Mouse (Mus musculus): ENCODE data around the gene Stmnd1. TPM values are rescaled to one million over a fixed set of nuclear protein-coding genes. Genes with fewer than 3 reads are reported as not detected.

Gene Stmnd1
- polyA plus RNA-seq, 1 experiment from 2014 or later: 0.09 TPM

DNA sequence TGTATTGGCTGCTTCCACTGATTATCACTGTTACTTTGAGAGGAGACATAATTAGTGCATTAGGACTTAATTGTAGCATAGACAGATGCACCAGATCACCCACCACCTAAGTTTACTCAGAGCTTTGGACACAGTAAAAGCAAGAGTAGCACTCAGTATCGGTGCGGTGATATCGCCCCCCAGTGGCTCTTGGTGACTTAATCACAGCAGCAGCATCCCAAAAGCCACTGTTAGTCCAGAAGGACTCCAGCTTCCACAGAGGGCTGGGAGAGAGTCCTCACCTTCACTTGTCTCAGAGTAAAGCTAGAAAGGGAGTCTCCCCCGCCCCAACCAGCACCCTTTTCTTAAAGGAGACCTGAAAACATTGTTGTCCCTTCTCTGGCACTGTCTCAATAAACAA, 15.7 kb upstream of the Stmnd1 start:
- H3K4me3 ChIP-seq (replicated peaks): no peak overlapping the region
- H3K36me3 ChIP-seq: no peaks in the 10 kb centered on the region
- H3K27me3 ChIP-seq (replicated peaks): no peaks in the 10 kb centered on the region
- H3K27ac ChIP-seq: no peak overlapping the region
- no peaks in the 10 kb centered on the region for H3K9me3 ChIP-seq
- ATAC-seq (ENCODE audit: insufficient read depth, low FRiP score, low read depth): no peak
- peaks cover 4% of the 10 kb centered on the region; the same call in 1 of the 2 replicates for H3K4me1 ChIP-seq
- 4% methylated on average over 4 of the region's 4 CpGs for WGBS
- no peak overlapping the region for H3K9ac ChIP-seq
- H3K4me2 ChIP-seq: no peak overlapping the region

DNA sequence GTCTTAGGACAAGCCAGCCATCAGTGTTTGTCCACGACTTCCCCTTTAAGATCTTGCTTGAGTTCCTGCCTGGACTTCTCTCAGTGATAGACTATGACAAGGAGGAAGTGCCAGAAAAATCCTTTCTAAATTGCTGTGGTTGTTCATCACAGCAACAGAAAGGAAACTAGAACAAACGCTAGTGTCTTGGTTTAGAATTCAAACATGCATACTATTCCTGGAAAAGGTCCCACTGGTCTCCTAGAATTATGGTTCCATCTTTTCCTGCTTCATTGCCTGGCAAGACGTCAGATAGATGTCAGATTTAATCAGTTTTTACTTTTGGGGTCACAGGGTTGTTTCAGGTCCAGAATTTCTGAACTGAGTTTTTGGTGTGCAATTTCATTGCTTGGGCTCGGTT, 14.0 kb upstream of the Stmnd1 start:
- ATAC-seq (ENCODE audit: insufficient read depth, low FRiP score, low read depth): no peak
- no peaks in the 10 kb centered on the region for H3K9me3 ChIP-seq
- 55% methylated on average over 4 of the region's 4 CpGs for whole genome bisulfite sequencing

DNA sequence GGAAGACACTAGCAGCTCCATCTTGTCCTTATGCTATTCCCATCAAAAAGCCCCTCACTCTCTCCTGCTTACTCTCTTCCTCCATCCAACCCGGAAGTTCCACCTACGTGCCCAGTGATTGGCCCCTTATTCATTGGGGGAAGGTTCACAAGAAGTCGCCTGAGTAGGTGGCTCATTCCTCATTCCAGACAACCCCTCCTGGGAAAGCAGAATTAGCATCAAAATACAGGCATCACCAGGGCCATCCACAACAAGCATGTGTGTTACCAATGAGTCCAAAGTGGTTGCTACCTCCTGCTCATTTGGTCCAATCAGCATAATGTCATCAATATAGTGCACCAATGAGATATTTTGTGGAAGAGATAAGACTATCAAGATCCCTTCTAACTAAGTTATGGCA, 12.3 kb upstream of the Stmnd1 start:
- WGBS: 72% methylated on average over 3 of the region's 3 CpGs
- H3K9ac ChIP-seq: no peak overlapping the region

More for the DNA sequence above, 14.0 kb upstream of the Stmnd1 start:
- Histone ChIP-seq H3K27me3 (replicated peaks) (no peaks in the 10 kb centered on the region), H3K4me1 (peaks cover 4% of the 10 kb centered on the region; the same call in 1 of the 2 replicates), H3K9ac (no peak overlapping the region), H3K36me3 (no peaks in the 10 kb centered on the region), H3K4me2 (no peak overlapping the region), H3K27ac (no peak overlapping the region), H3K4me3 (replicated peaks) (no peak overlapping the region)

GRCm38 (mm10) chr13:46267783-46268182, 5.7 kb upstream of the Stmnd1 start:
- Histone ChIP-seq H3K9ac (no peak overlapping the region), H3K36me3 (no peaks in the 10 kb centered on the region), H3K9me3 (no peaks in the 10 kb centered on the region), H3K4me1 (peaks cover 7% of the 10 kb centered on the region), H3K4me2 (no peak overlapping the region), H3K27me3 (replicated peaks) (no peaks in the 10 kb centered on the region), H3K4me3 (replicated peaks) (no peak overlapping the region), H3K27ac (peak overlapping the region; percentile 70)
- ATAC-seq (ENCODE audit: insufficient read depth, low FRiP score, low read depth): peak; percentile 79

More for the DNA sequence above, 12.3 kb upstream of the Stmnd1 start:
- no peaks in the 10 kb centered on the region for H3K27me3 ChIP-seq (replicated peaks)
- H3K9me3 ChIP-seq: no peaks in the 10 kb centered on the region
- no peak for ATAC-seq (ENCODE audit: insufficient read depth, low FRiP score, low read depth)
- no peaks in the 10 kb centered on the region for H3K4me1 ChIP-seq
- no peak overlapping the region for H3K4me3 ChIP-seq (replicated peaks)
- H3K27ac ChIP-seq: no peak overlapping the region
- H3K36me3 ChIP-seq: no peaks in the 10 kb centered on the region
- H3K4me2 ChIP-seq: no peak overlapping the region

DNA sequence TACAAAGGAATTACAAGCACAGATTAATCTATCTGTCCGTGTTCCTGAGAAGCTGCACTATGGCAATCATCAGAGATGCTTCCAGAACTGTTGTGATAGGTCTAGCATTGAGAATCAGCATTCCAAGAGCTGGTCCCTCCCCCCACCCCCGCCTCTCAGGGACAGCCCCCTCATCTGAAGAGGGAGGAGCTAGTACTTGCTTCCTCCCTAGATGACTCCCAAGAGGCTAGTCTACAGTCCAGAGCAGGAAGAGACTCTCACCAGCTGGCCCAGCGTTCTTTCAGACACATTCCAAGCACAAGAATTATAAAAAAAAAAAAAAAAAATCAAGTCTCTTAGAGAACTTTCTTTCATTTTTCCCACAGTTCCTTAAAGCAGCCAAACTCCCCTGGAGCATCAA, 5.2 kb upstream of the Stmnd1 start:
- Histone ChIP-seq H3K4me3 (replicated peaks) (no peak overlapping the region), H3K4me1 (peaks cover 10% of the 10 kb centered on the region), H3K27me3 (replicated peaks) (no peaks in the 10 kb centered on the region), H3K4me2 (no peak overlapping the region), H3K27ac (peak overlapping the region; percentile 70), H3K9me3 (no peaks in the 10 kb centered on the region), H3K36me3 (no peaks in the 10 kb centered on the region), H3K9ac (no peak overlapping the region)
- 26% methylated on average over 3 of the region's 3 CpGs for WGBS
- peak; percentile 53; the same call in 1 of the 2 replicates for ATAC-seq (ENCODE audit: insufficient read depth, low FRiP score, low read depth)

DNA sequence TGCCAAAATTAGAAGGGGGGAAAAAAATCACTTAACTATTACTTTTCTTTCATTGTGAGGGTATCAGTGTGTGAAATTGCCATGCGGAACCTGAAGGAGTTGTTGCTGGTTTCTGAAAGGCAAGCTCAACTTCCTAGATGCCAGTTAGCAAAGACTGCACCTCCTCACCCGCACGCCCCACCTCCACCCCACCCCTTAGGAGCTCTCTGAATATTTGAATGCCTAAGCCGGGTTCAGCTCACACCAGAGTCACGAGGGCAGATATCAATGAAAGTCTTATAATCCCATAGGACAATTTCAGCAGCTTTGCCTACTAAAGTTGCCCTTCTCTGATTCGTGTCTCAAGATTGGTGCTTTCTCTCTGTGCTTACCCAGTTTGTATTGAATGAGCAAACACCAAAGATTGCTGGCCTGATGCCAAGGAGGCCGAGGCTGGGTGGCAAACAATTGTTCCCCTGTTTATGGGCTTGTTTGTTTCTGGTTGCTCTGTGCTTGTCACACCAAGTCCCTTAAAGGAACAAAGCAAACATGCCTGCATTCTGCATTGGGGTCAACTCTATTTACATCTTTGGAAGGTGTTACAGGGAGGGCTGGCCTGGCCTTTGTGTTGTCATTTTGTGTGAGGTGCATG, 4.6 kb upstream of the Stmnd1 start:
- H3K9me3 ChIP-seq: no peaks in the 10 kb centered on the region
- H3K9ac ChIP-seq: no peak overlapping the region
- H3K36me3 ChIP-seq: no peaks in the 10 kb centered on the region
- H3K4me3 ChIP-seq (replicated peaks): no peak overlapping the region
- 39% methylated on average over 7 of the region's 7 CpGs for WGBS
- H3K4me2 ChIP-seq: no peak overlapping the region
- H3K27me3 ChIP-seq (replicated peaks): no peaks in the 10 kb centered on the region
- H3K27ac ChIP-seq: peak overlapping the region; percentile 70
- H3K4me1 ChIP-seq: peaks cover 13% of the 10 kb centered on the region
- ATAC-seq (ENCODE audit: insufficient read depth, low FRiP score, low read depth): peak; percentile 47; the same call in 1 of the 2 replicates

- H3K27me3 ChIP-seq (replicated peaks): no peaks in the 10 kb centered on the region
- no peak overlapping the region; the same call in 1 of the 2 replicates for H3K4me3 ChIP-seq (replicated peaks)
- no peaks in the 10 kb centered on the region for H3K9me3 ChIP-seq
- peak overlapping the region; percentile 46 for H3K4me2 ChIP-seq
- no peak overlapping the region for H3K27ac ChIP-seq
- H3K36me3 ChIP-seq: no peaks in the 10 kb centered on the region
- peaks cover 13% of the 10 kb centered on the region for H3K4me1 ChIP-seq
- no peak for ATAC-seq (ENCODE audit: insufficient read depth, low FRiP score, low read depth)
- 9% methylated on average over 17 of the region's 17 CpGs for WGBS
- H3K9ac ChIP-seq: no peak overlapping the region
These were observed 589 bp upstream of the Stmnd1 start for GRCm38 (mm10) chr13:46272811-46273452.

DNA sequence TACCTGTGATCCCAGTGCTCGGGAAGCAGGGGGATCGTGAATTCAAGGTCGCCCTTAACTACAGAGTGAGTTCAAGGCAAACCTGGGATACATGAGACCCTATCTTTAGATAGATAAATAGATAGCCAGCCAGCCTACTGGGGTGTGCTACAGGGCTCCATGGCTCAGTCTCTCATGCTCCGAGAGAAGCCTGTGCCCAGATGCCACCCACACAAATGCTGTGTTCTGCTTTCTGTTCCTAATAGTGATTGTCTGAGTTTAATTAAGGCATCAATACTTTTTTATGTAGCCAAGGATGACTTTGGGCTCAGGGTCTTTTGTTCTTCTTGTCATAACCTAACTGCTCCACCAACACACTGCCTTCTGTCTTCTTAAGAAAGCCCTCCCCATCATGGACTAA, 2.2 kb downstream of the Stmnd1 start:
- H3K9ac ChIP-seq: no peak overlapping the region
- no peaks in the 10 kb centered on the region for H3K36me3 ChIP-seq
- H3K4me3 ChIP-seq (replicated peaks): no peak overlapping the region
- H3K9me3 ChIP-seq: no peaks in the 10 kb centered on the region
- H3K27ac ChIP-seq: no peak overlapping the region
- H3K27me3 ChIP-seq (replicated peaks): no peaks in the 10 kb centered on the region
- H3K4me2 ChIP-seq: no peak overlapping the region
- whole genome bisulfite sequencing: 92% methylated on average over 4 of the region's 4 CpGs
- ATAC-seq (ENCODE audit: insufficient read depth, low FRiP score, low read depth): no peak
- H3K4me1 ChIP-seq: 0 out of 2 replicates have a peak, but pooled peaks cover 6% of the 10 kb centered on the region

GRCm38 (mm10) chr13:46282543-46282942, 9.0 kb downstream of the Stmnd1 start:
- H3K9ac ChIP-seq: no peak overlapping the region
- no peak overlapping the region for H3K4me3 ChIP-seq (replicated peaks)
- no peaks in the 10 kb centered on the region for H3K4me1 ChIP-seq
- no peaks in the 10 kb centered on the region for H3K9me3 ChIP-seq
- H3K27ac ChIP-seq: no peak overlapping the region
- WGBS: 80% methylated on average over 2 of the region's 2 CpGs
- no peak overlapping the region for H3K4me2 ChIP-seq
- no peaks in the 10 kb centered on the region for H3K36me3 ChIP-seq
- H3K27me3 ChIP-seq (replicated peaks): no peaks in the 10 kb centered on the region
- ATAC-seq (ENCODE audit: insufficient read depth, low FRiP score, low read depth): no peak

- no peak for ATAC-seq (ENCODE audit: insufficient read depth, low FRiP score, low read depth)
- 54% methylated on average over 8 of the region's 8 CpGs for WGBS
These were observed 14.3 kb downstream of the Stmnd1 start for GRCm38 (mm10) chr13:46287801-46288200.

DNA sequence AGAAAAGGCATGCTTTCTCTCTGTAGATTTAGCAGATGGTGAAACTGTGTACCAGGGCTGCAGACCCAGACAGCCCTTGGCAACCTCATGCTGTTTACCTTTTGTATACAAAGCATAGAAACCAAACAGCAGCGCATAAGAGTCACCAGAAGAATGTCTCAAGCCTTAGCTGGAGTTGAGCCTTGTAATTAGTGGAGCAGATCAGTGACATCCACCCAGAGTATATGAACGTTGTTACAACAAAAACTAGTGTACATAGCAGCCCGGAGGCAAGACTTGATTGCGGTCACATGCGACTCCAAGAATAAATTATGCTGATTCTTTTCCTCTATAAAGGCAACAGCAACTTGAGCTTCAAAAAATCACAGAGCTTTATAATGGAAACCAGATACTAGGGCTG, 14.9 kb downstream of the Stmnd1 start:
- ATAC-seq (ENCODE audit: insufficient read depth, low FRiP score, low read depth): no peak
- Histone ChIP-seq H3K27me3 (replicated peaks) (no peaks in the 10 kb centered on the region), H3K4me1 (no peaks in the 10 kb centered on the region), H3K36me3 (no peaks in the 10 kb centered on the region), H3K27ac (no peak overlapping the region), H3K4me2 (no peak overlapping the region), H3K9me3 (no peaks in the 10 kb centered on the region), H3K4me3 (replicated peaks) (no peak overlapping the region), H3K9ac (no peak overlapping the region)
- 85% methylated on average over 5 of the region's 5 CpGs for WGBS

More at GRCm38 (mm10) chr13:46287801-46288200, 14.3 kb downstream of the Stmnd1 start:
- Histone ChIP-seq H3K36me3 (no peaks in the 10 kb centered on the region), H3K27me3 (replicated peaks) (no peaks in the 10 kb centered on the region), H3K4me3 (replicated peaks) (no peak overlapping the region), H3K9me3 (no peaks in the 10 kb centered on the region), H3K9ac (no peak overlapping the region), H3K4me2 (no peak overlapping the region), H3K27ac (no peak overlapping the region), H3K4me1 (no peaks in the 10 kb centered on the region)

GRCm38 (mm10) chr13:46290537-46290936, 17.0 kb downstream of the Stmnd1 start:
- Histone ChIP-seq H3K4me1 (no peaks in the 10 kb centered on the region), H3K4me2 (no peak overlapping the region), H3K36me3 (no peaks in the 10 kb centered on the region), H3K27me3 (replicated peaks) (no peaks in the 10 kb centered on the region), H3K9me3 (no peaks in the 10 kb centered on the region), H3K9ac (no peak overlapping the region), H3K4me3 (replicated peaks) (no peak overlapping the region), H3K27ac (no peak overlapping the region)
- 74% methylated on average over 1 of the region's 1 CpGs for WGBS
- ATAC-seq (ENCODE audit: insufficient read depth, low FRiP score, low read depth): no peak

Measured in stomach, embryonic 15.5 days (tissue).